26 mouse cellular contexts compared by ENCODE assay signal in the genomic region with DNA sequence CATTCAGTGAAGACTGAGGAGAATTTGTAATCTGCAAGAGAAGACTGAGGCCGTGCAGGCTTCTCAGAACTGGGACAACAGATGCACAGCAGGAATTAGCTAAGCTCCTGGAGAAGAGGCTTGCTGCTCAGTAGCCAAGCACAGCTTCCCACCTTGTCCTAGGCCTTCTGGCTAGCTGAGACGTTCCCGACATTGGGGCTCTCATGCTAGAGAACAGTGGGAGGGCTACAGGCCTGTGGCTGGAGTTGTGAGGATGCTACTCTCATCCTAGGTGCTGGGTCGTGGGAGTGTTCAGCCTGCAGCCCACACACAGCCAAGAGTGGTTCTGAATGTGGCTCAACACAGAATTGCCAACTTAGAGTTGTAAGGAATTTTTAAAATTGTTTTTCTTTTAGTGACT.
A peak's percentile ranks its signal among the peaks of the same experiment; 100 is the strongest.
DNase-seq lines count a peak whose midpoint lies in the region; ATAC-seq and TF ChIP-seq lines count a peak whose summit lies in the region.
"Had no signal": no experiment of that assay in that cellular context is flagged by ENCODE, and none has a peak within 500 bp of the region (broad histone marks: within the 10 kb centered on the region; RNA-seq: fewer than 3 reads in every experiment).

No protein-coding gene starts in this region.

- TF ChIP-seq CTCF in layer of hippocampus, adult 2 months (conservative IDR thresholded peaks at IDR 0.05), result no peak

- peak overlapping the region; percentile 82 for H3K27ac ChIP-seq in layer of hippocampus, adult 2 months
- H3K27ac ChIP-seq: forebrain, embryonic 13.5 days; heart, embryonic 10.5 days; kidney, embryonic 15.5 days; limb, embryonic 12.5 days; liver, embryonic 15.5 days; lung, embryonic 15.5 days; midbrain, embryonic 15.5 days had no signal

- DNase-seq in frontal cortex, postnatal 14 days (ENCODE audit: low spot score in 2 of 2), result no peak
- DNase-seq in layer of hippocampus, adult 2 months (ENCODE audit: low spot score in 2 of 2), result no peak
- DNase-seq in layer of hippocampus, adult 11-12 months (ENCODE audit: low spot score), result no peak
- DNase-seq in right cerebral cortex, adult 2 months (ENCODE audit: low spot score in 2 of 2), result peak; percentile 57 to 58
- no peak for DNase-seq in right cerebral cortex, postnatal 4 days
- DNase-seq in gastrocnemius, postnatal 36 days, result no peak
- DNase-seq: adrenal gland, postnatal 10 days; cerebellum, adult 11 months; cerebellum, postnatal 10 days; gastrocnemius, postnatal 14 days; heart, adult 11 months; kidney, adult 11 months; kidney, postnatal 25 days had no signal

- peak; percentile 92 for ATAC-seq in frontal cortex, adult (ENCODE audit: low TSS enrichment)
- ATAC-seq: forebrain, embryonic 13.5 days; inflammation-experienced regulatory T-cells, adult 6 months; midbrain, embryonic 15.5 days; Patski had no signal

- H3K4me3 ChIP-seq in layer of hippocampus, adult 2 months, result no peak overlapping the region
- H3K4me3 ChIP-seq: forebrain, embryonic 13.5 days; heart, embryonic 10.5 days; heart, embryonic 15.5 days; hindbrain, embryonic 13.5 days; kidney, embryonic 15.5 days; limb, embryonic 12.5 days; liver, embryonic 15.5 days; lung, embryonic 15.5 days; midbrain, embryonic 10.5 days; midbrain, embryonic 15.5 days had no signal

- intact Hi-C loops in gastrocnemius, postnatal 36 days (cut with DNase I), result loop anchor here (5.0 kb wide), 1 partner anchor 136 kb away; a partner anchor contains a TSS

Comparison
In these comparisons a context has a peak if more than half of its experiments do, and no peak if none do; other contexts are left out.
1. DNase-seq: peak in right cerebral cortex, adult 2 months (2 of 2); none in frontal cortex, postnatal 14 days (0 of 2), layer of hippocampus, adult 2 months (0 of 2), layer of hippocampus, adult 11-12 months (single experiment), right cerebral cortex, postnatal 4 days (single experiment) and gastrocnemius, postnatal 36 days (0 of 2).